Mouse (Mus musculus) retina, postnatal 1 day (tissue): Measurements from ENCODE around the gene Atad1.
"Not testable (repeated sequence)": the region's sequence is repeated elsewhere in the genome, so short reads cannot be mapped to it uniquely, and the experiment has no call there.

Source experiments
- DNase-seq: peaks from one replicate; pipeline ENCODE4 v3.0.0-alpha.2; 2012

Gene Atad1

DNA sequence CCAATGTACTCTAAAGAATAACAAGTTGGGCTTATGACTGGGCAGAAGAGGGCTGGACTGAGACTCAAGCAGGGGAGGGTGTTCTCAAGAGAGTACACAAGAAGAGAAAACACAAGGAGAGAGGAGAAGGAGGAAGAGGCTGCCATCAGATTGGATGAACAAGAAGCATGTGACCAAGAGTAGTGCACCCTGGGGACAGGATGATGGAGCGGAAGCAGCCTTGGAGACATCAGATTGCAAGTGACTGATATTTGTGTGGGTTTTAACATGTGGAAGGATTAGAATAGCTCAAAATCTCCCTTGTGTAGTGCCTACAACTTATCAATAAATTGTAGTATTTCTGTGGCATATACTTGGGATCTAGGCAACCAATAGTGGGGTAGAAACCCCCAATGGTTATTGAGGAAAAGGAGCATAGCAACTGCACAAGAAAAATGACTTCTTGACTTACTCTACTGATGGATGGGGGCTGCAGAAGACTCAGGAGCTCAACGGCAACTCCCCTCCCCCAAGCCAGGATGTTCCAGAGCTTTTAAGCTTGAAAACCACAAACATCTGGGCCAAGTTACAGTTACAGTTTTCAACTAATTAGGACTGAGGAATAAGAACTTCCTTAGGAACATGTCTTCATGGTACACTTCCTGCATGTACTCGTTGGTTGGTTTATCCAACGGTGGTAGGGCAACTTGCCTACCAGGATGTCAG is 1.2 kb upstream of the Atad1 start:
- DNase-seq, result no peak

DNA sequence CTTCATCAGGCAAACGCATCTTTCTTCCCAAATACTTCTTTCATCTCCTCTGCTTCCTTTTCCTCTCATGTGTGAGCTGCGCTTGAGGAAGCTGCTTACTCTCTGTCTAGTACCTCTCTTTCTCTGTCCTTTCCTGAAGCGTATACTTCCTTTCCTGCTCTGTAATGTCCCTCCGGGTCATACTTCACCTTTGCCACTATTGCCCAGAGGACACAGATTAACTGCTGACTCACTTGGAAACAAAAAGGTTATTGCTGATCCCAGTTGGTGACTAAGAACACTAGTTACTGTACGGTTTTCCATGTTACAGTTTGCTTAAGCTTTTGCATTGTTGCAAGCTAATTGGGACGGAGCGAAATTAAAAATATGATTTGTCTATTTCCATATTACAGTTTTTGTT is 1.7 kb downstream of the Atad1 start:
- DNase-seq, result no peak

DNA sequence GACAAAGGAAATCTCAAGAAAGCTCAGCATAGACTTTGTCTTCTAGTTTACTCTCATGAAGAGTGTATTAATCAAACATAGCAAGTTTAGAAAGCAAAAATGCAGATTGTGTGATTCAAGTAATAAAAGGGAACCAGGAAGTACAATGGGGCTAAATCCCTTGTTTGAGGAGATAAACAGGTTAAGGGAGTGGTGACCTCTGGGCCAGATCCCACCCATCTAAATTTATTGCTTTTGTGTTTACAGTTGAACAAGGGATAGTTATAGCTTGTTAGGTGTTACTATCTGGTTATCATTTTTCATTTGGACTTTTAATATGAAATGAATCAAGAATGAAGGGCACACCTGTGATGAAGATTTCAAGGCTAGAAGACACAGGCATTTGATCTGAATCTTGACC is 6.7 kb downstream of the Atad1 start:
- no peak for DNase-seq

DNA sequence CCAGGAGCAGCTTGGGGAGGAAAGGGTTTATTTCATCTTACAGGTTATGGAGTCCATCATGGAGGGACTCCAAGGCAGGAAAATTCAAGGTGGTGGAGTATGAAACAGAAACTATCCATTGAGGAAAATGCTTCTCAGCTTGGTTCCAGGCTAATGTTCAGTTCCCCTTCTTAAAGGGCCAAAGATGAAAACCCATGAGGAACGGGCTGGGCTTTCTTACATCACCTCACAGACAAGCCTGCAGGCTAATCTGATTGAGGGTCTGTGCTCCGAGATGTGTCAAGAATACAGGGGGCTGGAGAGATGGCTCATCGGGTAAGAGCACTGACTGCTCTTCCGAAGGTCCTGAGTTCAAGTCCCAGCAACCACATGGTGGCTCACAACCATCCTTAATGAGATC is 9.8 kb downstream of the Atad1 start:
- DNase-seq, result no peak

DNA sequence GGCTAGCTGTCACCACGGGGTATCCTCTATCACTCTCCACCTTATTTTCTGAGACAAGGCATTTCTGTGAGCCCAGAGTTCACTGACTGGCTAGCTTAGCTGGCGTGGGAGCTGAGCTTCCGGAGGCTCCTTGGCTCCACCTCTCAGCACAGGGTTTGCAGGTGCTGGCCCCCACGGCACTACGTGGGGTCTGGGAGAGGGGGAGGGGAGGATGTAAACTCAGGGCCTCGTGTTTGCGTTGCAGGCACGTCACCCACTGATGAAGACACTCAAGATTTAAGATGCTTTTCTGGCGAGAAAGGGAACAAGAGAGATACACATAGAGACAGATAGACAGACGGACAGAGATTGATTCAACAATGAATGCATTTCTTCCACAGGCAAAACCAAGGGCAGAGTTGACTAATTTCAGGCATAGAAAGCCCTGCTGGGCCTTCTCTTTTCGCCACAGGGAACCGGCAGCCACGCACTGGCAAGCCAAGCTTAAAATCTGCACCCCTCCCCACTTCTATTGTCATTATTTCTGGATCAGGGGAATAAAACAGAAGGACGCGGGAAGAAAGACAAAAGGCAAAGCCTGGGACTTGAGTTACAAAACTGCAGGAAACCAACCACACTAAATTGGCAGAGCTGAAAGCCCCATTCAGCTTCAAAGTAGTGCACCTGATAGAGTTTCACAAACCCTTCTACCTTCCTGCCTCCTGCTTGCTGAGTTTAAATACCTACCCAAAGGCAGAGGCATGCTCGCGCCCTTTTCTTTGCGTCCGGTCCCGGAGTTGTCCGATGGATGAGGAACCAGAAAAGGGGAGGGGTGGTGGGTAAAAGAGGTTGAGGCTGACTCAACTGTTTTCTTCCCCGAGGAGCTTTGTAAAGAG is 12.9 kb downstream of the Atad1 start:
- DNase-seq, result peak; percentile 84

DNA sequence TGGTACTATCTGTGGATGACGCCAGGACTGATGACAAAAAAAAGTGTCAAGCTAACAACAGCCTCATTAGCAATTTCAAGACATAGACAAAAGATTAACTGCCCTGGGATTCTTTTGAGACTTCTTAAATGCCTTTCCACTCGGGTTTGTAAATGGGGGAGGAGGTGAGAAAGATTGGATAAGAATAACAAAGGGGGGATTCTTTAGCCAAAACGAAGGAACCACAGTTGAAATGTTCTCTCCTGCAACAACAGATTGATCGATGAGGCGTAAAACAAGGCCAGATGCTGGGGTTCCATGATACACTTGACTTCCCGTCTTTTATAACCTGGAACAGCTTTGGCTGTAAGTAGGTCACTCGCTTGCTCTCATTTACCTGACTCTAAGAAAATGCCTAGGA is 15.8 kb downstream of the Atad1 start:
- peak; percentile 64 for DNase-seq

DNA sequence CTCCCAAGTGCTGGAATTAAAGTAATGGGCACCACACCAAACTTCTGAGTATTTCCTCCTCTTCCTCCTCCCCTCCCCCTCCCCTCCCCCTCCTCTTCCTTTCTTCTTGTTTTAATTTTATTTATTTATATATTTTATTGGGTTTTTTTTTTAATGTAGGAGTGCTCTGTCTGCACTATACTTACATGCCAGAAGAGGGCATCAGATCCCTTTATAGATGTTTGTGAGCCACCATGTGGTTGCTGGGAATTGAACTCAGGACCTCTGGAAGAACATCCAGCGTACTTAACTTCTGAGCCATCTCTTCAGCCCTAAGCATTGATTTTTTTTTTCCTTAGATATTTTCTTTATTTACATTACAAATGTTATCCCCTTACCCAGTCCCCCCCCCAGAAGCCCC is 19.3 kb downstream of the Atad1 start:
- DNase-seq, result no peak

DNA sequence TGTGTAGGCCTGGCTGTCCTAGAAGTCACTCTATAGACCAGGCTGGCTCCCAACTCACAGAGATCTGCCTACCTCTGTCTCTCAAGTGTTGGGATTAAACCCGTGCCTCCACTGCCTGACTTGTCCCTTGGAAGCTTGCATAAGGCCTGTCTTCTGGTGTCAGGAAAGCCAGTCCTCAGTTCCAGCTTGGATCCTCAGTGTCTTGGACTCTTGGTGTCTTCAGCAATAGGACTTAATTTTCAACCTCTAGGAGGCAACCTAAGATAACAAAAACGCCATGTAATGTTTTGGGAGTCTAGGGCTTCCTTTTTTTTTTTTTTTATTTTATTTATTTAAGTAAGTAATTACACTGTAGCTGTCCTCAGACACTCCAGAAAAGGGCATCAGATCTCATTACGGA is 22.0 kb downstream of the Atad1 start:
- peak; percentile 38 for DNase-seq

DNA sequence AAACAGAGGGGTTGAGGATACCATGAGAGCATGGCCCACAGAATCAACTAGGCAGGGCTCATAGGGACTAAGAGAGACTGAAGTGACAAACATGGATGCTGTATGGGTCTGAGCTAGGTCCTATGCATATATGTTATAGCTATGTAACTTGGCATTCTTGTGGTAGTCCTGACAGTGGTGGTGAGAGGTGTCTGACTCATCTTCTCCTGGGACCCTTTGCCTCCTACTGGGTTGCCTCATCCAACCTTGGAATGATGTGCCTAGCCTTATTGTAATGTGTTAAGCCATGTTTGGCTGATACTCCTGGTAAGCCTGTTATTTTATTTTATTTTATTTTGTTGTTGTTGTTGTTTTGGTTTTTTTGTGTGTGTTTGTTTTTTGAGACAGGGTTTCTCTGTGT is 23.9 kb downstream of the Atad1 start:
- no peak for DNase-seq

DNA sequence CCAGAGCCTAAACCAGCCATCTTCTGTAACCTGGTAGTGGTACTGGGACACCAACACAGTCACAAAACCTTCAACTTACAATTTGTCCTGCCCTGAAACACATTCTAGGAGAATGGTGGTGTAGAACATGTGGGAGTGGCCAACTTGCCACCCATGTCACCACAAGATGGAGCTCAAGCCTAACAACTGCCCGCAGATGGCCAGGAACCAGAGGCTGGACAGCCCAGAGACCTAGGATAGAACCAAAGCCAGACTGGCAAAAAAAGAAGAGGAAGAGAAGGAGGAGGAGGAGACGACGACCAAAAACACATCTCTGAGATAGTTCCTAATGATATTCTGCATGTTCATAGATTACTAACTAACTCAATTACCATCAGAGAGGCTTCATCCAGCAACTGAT is 24.4 kb downstream of the Atad1 start:
- DNase-seq, result peak; percentile 86

DNA sequence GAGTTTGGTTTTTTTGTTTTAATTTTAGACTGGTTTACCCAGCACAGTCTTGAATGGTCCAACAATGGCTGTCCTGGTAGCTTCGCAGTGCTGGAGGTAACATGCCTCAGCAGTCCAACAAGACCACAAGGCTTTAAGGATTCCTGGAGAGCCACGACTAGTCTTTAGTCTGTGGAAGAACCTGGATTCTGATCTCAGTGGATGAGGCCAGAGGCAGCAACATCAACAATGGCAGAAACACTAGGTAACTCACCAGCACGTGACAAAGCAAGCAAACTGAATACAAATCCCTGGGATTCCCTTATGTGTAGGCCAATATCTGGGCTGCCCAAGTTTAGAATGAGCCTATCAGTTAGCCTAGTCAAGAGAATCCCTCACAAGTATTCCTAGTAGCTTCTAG is 26.1 kb downstream of the Atad1 start:
- no peak for DNase-seq

DNA sequence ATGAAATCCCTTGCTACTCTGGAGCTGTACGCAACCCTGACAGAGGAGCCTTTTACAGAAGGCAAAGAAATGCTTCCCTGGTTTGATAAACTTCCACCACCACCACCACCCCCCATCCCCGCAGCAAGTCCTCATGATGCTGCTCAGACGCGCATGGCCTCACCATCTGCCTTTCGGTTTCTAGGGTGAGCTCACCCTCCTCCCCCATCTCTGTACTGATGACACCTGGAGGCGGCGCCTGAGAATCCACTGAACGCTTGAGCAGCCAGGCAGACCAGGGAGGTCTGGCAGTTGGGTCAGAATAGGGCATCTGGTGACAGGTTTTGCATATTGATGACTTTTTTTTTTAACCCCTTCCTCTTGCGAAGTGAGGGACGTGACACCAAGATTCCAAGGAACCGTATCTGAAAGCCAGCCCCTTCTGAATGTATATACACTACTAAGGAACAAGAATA is 27.0 kb downstream of the Atad1 start:
- DNase-seq, result peak; percentile 90

DNA sequence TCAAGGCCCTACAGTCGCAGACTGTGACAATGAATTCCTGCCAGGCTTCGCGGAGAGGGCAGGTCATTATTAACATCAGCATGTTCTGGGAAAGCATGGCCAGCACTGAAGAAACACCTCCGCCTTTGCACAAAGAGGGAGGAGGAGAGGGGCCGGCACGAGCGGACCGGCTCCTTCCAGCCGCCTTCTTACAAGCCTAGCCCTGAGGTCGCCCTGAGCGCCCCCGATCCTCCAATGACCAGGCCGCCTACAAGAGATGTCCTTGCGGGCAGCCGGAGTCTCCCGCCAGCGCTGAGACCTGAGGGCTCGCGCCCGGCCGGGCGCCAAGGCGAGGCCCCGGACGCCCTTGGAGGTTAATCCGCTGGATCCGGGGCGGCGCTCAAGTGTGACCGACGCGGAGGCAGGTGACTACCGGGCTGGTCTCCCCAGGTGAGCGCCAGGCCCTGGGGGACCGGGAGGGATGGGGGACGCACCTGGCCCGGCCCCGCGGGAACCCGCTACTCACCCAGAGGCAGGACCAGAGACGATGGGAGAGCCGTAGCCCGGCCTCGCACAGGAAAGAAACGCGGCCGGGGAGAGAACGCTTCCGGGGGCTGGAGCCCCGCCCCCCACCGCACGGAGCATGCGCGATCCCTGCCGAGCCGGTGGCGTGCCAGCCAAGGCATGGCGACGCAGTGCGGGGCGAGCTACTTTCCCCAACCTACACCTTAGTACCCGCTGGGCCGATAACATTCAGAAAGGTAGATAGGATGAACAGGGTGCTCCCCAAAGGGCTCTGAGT is 27.6 kb downstream of the Atad1 start:
- peak; percentile 91 for DNase-seq

DNA sequence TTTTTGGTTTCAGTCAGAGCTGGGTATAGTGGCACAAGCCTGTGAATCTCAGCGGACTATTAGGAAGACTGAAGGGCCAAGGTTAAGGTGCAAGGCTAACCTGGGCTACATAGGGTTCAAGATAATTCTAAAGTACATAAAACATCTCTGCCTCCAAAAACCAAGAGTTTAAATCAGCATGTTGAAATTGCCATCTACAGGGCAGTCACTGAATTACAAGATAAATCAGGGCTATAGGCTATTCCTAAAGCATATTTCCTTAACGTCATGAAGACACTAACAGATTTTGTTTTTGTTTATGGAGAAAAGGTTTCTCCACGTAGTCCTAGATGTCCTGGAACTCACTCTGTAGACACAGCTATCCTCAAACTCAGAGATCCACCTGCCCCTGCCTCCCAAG is 29.3 kb downstream of the Atad1 start:
- DNase-seq, result peak; percentile 51

DNA sequence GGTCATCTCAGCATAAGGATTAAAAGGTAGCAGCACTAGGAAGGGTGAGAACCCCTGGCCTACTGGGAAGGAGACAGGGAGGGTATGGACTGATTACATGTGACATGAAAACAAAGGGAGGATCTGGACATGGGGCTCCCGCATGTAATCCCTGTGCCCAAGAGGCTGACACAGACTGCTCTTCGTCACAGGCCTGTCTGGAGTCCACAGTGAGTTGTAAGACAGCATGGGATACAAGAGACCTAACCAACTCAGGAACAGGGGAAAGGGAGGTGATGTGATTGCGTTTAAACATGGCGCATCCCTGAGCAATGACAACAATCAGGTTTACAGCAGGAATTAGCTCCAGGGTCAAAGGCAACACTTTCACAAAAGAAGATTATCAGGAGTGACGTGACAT is 30.6 kb downstream of the Atad1 start:
- DNase-seq, result peak; percentile 27

DNA sequence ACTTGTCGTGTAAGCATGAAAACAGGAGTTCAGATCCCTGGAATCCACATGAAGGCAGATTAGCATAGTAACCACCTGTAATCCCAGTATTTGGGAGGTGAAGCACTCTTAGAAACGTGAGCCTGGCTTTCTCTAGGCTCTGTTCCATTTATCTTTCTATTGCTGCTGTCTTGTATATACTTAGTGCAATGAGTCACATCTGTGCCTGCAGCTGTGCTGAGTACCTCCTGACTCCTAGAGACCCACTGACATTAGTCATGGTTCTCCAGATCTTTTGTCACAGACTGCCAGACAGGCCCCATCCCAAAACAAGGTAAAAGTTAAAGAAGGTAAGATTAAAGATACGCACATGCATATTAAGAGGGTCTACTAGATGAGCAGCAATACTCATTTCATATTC is 37.4 kb downstream of the Atad1 start:
- DNase-seq, result no peak

DNA sequence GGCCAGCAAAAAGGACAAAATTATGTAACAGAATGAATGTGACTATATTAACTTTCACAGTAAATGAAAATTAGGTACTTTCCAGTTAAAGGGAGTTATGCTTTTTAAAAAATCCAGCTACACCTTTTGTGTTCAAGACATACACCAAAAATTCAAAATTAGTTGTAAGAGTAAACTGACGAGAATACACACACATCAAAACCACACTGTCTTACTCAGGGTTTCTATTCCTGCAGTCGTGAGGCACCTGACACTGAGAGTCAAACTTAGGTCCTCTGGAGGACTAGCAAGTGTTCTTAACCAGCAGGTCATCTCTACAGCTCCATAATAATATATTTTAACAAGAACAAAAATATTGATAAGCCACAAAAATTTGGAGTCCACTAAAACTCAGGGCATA is 42.9 kb downstream of the Atad1 start:
- DNase-seq, result no peak

DNA sequence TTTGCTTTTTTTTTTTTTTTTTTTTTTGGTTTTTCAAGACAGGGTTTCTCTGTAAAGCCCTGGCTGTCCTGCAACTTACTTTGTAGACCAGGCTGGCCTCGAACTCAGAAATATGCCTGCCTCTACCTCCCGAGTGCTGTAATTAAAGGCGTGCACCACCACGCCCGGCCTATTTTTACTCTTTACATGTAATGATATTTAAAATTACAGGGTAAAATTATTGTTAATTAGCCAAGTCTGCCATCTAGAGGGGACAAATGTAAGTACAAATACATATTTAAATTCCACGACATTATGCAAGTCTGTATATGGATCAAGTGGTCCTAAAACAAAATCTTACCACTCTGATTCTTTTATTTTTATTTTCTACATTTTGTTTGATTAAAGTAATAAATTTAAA is 49.9 kb downstream of the Atad1 start:
- peak; percentile 38 for DNase-seq

DNA sequence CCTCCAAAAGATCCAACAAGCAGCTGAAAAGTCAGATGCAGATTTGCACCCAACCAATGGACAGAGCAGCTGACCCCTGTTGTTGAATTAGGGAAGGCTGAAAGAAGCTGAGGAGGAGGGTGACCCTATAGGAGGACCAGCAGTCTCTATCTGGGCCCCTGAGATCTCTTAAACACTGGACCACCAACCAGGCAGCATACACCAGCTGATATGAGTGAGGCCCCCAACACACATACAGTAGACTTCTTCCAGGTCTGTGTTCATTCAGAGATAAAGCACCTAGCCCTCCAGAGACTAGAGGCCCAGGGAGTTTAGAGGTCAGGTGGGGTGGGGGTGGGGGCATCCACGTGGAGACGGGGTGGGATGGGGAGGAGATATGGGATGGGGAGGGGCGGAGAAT is 51.4 kb downstream of the Atad1 start:
- DNase-seq, result not testable (repeated sequence)

DNA sequence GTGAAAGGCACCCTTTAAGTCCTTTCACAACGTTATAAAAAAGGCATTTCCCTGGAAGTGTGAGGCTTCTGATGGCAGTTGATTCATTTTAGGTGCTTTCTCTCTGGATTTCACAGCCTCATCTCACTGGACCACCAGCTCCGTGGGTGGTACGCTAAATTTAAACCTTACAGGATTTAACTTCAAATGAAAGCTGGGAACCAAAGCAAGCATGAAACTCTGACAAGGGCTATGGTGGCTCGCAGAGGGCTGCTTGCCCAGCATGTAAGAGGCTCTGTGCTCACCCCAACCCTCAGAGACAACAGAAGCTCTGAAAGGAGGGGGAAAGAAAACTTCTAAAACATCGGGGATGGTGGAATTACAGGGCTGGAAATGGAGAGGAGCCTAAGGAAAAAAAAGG is 51.9 kb downstream of the Atad1 start:
- no peak for DNase-seq

DNA sequence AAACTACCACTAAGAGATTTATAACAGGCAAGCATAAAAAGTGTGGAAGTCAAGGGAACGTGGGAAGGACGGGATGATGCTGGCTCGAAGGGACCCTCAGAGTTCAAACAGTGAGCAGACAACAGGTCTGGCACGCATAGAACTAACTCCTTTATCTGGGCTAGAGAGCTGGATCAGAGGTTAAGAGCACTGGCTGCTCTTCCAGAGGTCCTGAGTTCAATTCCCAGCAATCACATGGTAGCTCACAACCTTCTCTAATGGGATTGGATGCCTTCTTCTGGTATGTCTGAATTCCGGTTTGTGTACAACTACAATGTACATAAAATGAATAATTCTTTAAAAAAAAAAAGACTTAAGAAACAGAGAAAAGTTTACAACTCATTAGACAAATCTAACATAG is 56.5 kb downstream of the Atad1 start:
- DNase-seq, result no peak

DNA sequence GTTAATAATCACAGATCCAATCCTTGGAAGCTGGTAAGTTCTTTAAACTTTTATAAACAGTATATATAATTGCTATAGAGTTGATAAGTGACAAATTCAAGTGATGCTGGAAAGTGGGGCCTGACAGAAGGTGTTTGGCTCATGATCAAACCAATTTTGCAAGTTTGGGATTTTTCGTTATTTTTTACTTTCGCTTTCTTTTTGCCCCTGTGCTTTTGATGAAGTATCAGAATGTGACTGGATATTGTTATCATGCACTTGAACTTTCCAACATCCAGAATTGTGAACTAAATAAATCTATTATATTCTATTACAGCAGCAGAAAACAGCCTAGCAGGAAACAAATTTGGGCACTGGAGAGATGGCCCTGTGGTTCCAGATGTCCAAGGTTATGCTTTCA is 58.7 kb downstream of the Atad1 start:
- no peak for DNase-seq

DNA sequence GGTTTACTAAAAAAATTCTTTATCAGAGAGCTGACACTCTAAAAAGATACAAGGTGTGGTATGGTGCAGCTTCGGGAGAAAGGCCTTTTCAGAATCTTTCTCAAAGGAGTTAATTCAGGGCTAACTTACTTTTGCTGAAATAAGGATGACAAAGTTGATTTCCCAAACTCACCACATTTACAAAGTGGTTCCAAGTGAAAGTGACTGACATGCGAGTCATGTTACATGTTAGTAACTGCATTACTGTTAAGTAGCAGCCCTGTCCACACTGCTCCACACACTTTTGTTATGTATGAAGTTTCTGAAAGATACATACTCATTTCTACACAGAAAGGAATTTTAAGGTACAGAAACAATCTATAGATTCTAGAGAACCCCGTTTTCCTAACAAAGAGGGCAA is 63.8 kb downstream of the Atad1 start:
- no peak for DNase-seq

DNA sequence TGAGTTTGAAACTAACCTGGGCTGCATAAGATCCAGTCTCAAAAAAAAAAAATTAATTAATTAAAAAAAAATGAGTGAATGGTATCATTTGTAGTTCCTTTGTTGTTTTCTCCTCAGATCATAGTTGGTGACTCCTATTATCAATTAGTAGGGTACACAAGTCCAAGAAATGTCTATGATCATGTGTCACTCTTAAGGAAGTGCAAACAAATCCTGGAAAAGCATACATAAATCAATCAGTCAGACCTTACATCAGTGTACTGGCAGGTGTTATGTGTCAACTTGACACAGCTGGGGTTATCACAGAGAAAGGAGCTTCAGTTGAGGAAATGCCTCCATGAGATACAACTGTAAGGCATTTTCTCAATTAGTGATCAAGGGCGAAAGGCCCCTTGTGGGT is 71.8 kb downstream of the Atad1 start:
- DNase-seq, result not testable (repeated sequence)
